Mouse (Mus musculus) megakaryocyte, embryonic 14.5 days (primary cell): ENCODE data around the gene Traf5.

Experiments used
- FLI1 ChIP-seq: IDR thresholded peaks from 2 replicates; pipeline ENCODE4 v1.6.1; 2012; ENCODE audit warnings: low read length, inconsistent platforms, mixed read lengths
- GATA1 ChIP-seq: IDR thresholded peaks from 3 replicates; pipeline ENCODE4 v1.6.1; 2012; ENCODE audit warnings: mixed read lengths, low read length, inconsistent platforms, borderline replicate concordance

DNA sequence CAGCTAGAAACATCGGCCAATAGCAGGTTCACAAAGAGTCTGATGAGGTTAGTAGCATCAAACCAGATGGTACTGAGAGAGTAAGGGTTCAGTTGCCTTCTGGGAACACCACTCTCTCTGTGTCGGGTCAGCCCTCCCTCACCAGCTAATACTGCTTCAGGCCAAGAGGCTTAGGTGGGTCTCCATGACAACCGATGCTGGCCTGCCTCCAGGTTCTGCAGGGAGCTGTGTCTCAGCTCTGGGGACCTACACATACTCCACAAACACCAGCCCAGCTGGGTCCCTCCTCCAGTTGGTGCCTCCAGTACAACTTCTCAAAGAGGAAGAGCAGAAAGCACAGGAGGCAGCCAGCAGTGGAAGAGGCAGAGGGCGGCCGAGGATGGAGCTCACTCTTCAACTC is 115.2 kb downstream of the Traf5 start, which contains the start of gene Rd3:
- TF ChIP-seq GATA1 (no peak), FLI1 (no peak)
